Mouse (Mus musculus) erythroid progenitor cell, adult 5-6 weeks (primary cell): ENCODE measurements around the gene Acap2. TPM values are rescaled to one million over a fixed set of nuclear protein-coding genes. Genes with fewer than 3 reads are reported as not detected.

Experiments used
- ATAC-seq: replicated peaks from 2 replicates; pipeline ENCODE4 v1.8.0; 2016; ENCODE audit warnings: moderate number of reproducible peaks, mild to moderate bottlenecking, moderate TSS enrichment, inconsistent platforms; ENCODE audit not compliant: poor library complexity, low FRiP score, severe bottlenecking
- total RNA-seq, 2 experiments: library from RNA; stranded (forward) in 1 of 2; stranded (reverse) in 1 of 2; fragments of 150-400 nt in 1 of 2; fragments of 186-747, 209-891 nt in 1 of 2; gene quantifications; 2 replicates each; pipeline versions ENCODE4 v1.2.3 to v1.2.4; 2015 to 2017; ENCODE audit warnings: low replicate concordance in 2 of 2

Gene Acap2
- total RNA-seq, 2 experiments from 2014 or later, result 8.7 to 13.4 TPM

- ATAC-seq, result no peak
Measured at GRCm38 (mm10) chr16:31062918-31063317, 138.1 kb downstream of the Acap2 start.

DNA sequence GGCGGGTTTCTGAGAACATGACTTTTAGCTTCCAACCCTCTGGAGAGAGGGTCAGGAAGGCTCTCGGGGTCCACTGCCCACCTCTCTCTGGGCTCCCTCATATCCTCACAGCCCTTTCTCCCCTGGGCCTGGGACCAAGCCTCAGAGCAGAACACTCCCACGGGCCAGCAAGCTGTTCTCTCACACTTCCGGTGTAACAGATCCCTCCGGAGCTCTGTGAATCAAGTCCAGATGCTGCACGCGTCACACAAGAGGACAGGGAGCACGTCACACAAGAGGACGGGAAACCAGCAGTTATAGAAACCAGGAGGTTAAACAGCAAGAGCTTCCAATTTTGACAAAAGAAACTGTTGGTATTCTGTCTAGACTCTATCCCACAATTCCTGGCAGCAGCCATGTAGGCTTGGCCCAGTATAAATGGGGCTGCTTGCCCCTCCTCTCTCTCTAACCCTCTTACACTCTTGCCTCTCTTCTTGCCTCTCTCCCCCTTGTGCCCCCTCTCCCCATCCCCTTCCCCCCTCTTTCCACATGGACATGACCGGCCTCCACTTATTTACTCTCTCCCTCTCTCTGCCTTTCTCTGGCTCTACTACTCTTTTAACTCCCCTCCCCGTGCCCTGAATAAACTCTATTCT, 139.7 kb downstream of the Acap2 start:
- ATAC-seq, result no peak

DNA sequence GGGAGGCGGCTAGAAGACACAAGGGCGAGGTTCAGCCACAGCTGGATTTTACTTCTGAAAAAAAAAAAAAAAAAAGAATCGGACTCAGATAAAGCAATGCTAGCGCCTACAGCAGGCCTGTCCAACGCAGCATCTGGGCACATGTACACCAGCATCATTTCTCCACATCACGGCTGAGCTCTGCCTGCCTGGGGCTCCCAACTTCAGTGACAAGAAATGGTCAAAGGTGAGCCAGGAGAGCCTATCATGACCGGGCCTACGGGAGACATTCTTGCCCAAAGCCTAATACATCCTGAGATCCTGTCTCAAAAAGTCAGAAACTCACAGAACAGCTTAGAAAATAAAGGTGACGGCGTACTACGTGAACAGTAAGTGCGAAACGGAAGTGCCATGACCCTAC, 140.3 kb downstream of the Acap2 start:
- no peak for ATAC-seq

DNA sequence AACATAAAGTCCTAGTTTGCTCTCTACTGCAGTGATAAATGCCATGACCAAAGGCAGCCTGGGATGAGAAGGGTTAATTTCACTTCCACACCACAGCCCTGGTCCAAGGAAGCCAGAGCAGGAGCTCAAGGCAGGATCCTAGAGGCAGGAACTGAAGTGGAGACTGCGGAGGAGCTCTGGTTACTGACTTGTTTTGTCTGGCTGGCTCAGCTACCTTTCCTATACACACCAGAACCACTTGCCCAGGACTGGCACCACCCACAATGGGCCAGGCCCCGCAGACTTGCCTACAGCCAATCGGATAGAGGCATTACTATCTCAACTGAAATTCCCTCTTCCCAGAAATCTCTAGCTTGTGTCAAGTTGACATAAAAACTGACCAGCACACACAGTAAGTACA, 140.8 kb downstream of the Acap2 start:
- ATAC-seq, result no peak

- ATAC-seq, result no peak
Measured at GRCm38 (mm10) chr16:31059730-31060129, 141.3 kb downstream of the Acap2 start.

DNA sequence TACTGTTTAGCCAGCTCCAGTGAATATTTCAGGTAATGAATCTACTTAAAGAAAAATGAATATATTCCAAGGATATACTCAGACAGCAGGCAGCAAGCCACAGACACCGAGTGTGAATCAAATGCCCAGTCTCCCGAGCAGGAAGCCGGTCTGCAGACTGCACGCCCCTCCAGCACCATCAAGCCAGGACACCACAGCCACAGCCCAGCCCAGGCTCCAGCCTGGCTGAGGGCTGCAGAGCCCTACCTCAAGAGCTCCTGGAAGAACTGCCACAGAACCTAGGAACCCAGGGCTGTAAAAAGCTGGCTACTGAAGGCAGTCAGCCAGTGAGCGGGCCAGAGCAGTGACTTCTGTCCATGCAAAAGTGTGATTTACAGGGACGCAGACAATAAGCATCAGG, 148.2 kb downstream of the Acap2 start:
- ATAC-seq, result no peak

- no peak for ATAC-seq
Measured at GRCm38 (mm10) chr16:31052177-31052726, 148.8 kb downstream of the Acap2 start.

DNA sequence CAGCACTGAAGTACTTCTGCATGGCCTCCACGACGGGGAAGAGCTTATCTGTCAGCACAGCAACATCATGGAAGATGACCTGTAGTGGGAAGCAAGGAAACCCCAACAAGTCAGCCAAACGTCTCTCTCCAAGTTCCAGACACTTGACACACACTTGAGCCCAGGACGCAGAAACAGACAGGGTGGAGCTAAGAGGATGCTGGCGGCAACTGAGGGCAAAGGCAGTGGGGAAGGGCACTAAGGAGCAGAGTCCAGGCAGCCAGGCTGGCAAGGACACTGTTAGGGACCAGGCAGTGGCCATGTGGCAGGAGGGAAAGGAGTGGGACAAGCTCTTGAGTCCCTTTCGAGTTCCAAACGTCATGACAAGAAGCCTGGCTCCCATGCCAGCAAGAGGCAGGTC, 150.3 kb downstream of the Acap2 start:
- ATAC-seq, result no peak

GRCm38 (mm10) chr16:31048194-31048593, 152.9 kb downstream of the Acap2 start:
- no peak for ATAC-seq

- no peak for ATAC-seq
Measured at GRCm38 (mm10) chr16:31047186-31047898, 153.7 kb downstream of the Acap2 start.

DNA sequence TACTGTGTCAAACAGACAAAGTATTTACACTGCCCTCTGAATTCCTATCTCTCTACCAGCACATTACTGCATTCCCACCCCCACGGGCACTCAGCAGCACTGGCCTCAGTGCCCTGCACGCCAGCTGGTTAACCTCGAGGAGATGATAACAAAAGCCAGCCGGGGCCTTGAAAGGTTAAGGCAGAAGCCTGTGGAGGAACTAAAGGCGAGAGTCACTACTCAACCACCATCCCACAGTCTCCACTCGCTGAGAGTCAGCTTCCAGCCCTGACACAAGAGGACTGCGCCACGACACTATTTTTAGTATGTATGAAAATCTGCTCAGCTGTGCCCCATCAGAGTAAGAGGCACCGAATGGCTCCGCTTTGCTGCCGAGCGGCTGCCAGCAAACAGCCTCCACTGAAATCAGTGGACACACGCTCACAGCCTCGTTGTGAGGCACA, 154.8 kb downstream of the Acap2 start:
- ATAC-seq, result no peak

GRCm38 (mm10) chr16:31045211-31045610, 155.8 kb downstream of the Acap2 start:
- ATAC-seq, result no peak

- ATAC-seq, result no peak
Measured at GRCm38 (mm10) chr16:31043136-31043535, 157.9 kb downstream of the Acap2 start.

Other genes with a start within 250 kb of the Acap2 start
- 5.9 and 6.1 TPM in 2 replicates for gene Xxylt1, start 119.8 kb downstream of the Acap2 start, total RNA-seq (2015; ENCODE audit: low replicate concordance)
- gene Xxylt1, start 119.8 kb downstream of the Acap2 start, total RNA-seq (2017; ENCODE audit: low replicate concordance), result 0.90 and 4.2 TPM in 2 replicates
- gene Ppp1r2, start 74.0 kb upstream of the Acap2 start, total RNA-seq (2015; ENCODE audit: low replicate concordance), result 32.1 and 51.1 TPM in 2 replicates
- gene Ppp1r2, start 74.0 kb upstream of the Acap2 start, total RNA-seq (2017; ENCODE audit: low replicate concordance), result 24.1 and 40.0 TPM in 2 replicates
- gene Apod, start 113.6 kb upstream of the Acap2 start, total RNA-seq (2015; ENCODE audit: low replicate concordance), result 2.9 TPM in 1 of 2 replicates, not detected in the other
- gene Apod, start 113.6 kb upstream of the Acap2 start, total RNA-seq (2017; ENCODE audit: low replicate concordance), result not detected in 2 replicates
- gene Bdh1, start 221.0 kb upstream of the Acap2 start, total RNA-seq (2015; ENCODE audit: low replicate concordance), result not detected in 2 replicates
- 4.2 TPM in 1 of 2 replicates, not detected in the other for gene Bdh1, start 221.0 kb upstream of the Acap2 start, total RNA-seq (2017; ENCODE audit: low replicate concordance)